Mouse (Mus musculus) cerebellum, adult 2 months (tissue): ENCODE data around the gene Olfr905.

Experiments
- CTCF ChIP-seq: fragments of 200-500 bp; IDR thresholded peaks from 2 replicates; pipeline ENCODE4 v1.5.1; 2011; ENCODE audit warnings: low read depth, mild to moderate bottlenecking, control low read depth, low read length, moderate library complexity, borderline replicate concordance; ENCODE audit not compliant: insufficient read depth
- POLR2A ChIP-seq: fragments of 200-500 bp; IDR thresholded peaks from 2 replicates; pipeline ENCODE4 v1.6.1; 2011; ENCODE audit warnings: low read length, control low read depth, borderline replicate concordance; ENCODE audit not compliant: insufficient read depth

DNA sequence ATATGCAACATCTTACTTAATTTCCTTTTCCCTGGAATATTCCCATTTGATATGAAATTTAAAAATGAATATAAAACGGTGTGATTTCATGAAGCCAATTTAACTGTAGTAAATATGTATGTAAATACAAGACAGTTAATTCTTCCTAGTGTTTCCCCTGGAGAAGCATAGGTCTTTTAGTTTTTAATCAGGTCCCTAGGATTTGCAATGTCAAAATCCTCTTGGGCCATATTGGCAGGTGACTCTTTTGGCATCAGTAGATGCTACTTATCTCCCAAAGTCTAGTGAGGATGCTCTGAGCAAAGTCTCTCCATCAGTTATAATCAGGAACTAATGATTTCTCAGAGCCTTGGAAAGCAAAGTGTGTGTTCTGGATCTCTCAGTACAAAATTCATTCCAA is 41.8 kb upstream of the Olfr905 start, which contains the start of gene Olfr901:
- TF ChIP-seq CTCF = no peak
- no peak for TF ChIP-seq POLR2A
